Mouse (Mus musculus): ENCODE measurements around the gene Fbxl20. TPM values are rescaled to one million over a fixed set of nuclear protein-coding genes. Genes with fewer than 3 reads are reported as not detected.

Fbxl20 gene
- polyA plus RNA-seq, 1 experiment from 2014 or later = 17.3 TPM

DNA sequence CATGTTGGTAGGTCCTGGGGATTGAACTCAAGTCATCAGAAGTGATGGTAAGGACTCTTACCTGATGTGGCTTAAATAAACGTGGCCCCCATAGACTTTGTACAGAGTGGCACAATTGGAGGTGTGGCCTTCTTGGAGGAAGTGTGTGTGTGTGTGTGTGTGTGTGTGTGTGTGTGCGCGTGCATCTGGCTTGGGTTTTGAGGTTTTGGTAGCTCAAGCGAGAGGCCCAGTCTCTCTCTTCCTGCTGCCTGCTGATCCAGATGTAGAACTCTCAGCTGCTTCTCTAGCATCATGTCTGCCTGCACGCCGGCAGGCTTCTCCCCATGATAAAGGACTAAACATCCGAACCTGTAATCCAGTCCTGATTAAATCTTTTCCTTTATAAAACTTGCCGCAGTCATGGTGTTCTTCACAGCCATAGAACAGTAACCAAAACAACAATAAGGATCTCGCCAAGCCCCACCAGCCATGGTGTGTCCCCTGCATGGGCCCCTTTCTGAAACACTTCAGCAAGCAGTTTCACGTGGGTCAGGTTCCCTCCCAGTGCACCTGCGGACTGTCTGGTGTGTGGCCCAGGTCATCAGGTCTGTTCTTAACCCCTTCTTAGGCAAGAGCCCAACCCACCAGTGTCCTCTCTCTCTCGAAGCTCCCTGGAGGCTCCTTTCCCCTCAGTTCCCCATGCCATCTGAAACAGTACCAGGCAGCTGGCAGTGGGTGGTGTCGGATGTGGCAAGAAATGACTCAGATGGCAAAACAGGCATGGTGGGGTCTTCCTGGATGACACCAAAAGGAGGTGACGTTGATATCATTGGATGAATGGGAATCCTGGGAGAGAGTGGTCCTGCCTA, 100.3 kb downstream of the Fbxl20 start:
- TF ChIP-seq CTCF (IDR thresholded peaks at IDR 0.05; ENCODE audit: low read depth) = no peak
- DNase-seq (no peak), ATAC-seq (ENCODE audit: insufficient read depth) (no peak)
- Histone ChIP-seq H3K4me1 (ENCODE audit: insufficient read depth) (no peaks in the 10 kb centered on the region), H3K36me3 (ENCODE audit: insufficient read depth) (no peaks in the 10 kb centered on the region), H3K27me3 (ENCODE audit: insufficient read depth, low read length) (peaks cover 47% of the 10 kb centered on the region), H3K9ac (no peak overlapping the region), H3K4me2 (no peak overlapping the region), H3K4me3 (ENCODE audit: low read depth, low read length) (no peak overlapping the region), H3K9me3 (ENCODE audit: low read depth, low read length) (no peaks in the 10 kb centered on the region), H3K27ac (ENCODE audit: low read depth) (no peak overlapping the region)
- 59% methylated on average over 14 of the region's 14 CpGs for WGBS

DNA sequence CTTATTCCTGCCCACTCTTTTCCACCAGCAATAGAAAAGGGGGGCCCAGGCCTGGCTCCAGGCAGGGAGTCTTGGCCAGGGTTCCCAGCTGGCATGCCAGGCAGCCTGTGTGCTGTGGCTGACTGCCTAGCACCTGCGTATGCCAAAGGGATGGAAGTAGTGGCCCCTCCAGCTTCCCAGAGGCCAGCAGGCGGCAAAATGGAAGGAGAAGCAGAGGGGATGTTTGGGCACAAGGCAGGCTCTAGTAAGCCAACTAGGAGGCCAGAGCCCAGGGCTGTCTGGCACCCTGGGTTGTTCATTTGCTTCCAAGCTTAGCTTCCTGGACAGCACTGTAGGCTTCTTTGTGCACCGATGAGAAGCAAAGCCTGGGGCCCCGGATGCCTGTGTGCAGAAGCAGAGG, 102.5 kb downstream of the Fbxl20 start:
- WGBS = 69% methylated on average over 4 of the region's 4 CpGs
- H3K4me2 ChIP-seq = no peak overlapping the region
- no peak overlapping the region for H3K4me3 ChIP-seq (ENCODE audit: low read depth, low read length)
- ATAC-seq (ENCODE audit: insufficient read depth) = no peak
- H3K36me3 ChIP-seq (ENCODE audit: insufficient read depth) = no peaks in the 10 kb centered on the region
- DNase-seq = no peak
- TF ChIP-seq CTCF (IDR thresholded peaks at IDR 0.05; ENCODE audit: low read depth) = no peak
- H3K27ac ChIP-seq (ENCODE audit: low read depth) = no peak overlapping the region
- H3K4me1 ChIP-seq (ENCODE audit: insufficient read depth) = no peaks in the 10 kb centered on the region
- no peak overlapping the region for H3K9ac ChIP-seq
- peaks cover 30% of the 10 kb centered on the region for H3K27me3 ChIP-seq (ENCODE audit: insufficient read depth, low read length)
- H3K9me3 ChIP-seq (ENCODE audit: low read depth, low read length) = no peaks in the 10 kb centered on the region

DNA sequence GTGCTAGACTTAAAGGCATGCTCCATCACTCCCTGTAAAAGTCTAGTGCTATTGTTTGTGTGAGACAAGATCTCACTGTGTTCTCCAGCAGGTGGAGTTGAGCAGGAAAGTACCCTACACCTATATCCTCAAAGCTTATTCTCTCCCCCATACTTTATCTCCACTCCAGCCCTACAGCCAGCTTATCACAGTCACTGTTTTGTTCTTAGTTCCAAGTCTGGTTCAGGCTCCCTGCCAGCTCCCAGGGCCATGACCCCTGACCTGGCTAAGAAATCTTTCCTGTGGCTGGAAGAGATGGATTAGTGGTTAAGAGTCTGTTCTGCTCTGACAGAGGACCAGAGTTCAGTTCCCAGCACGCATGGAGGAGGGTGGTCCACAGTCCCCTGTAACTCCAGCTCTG, 103.7 kb downstream of the Fbxl20 start:
- Histone ChIP-seq H3K27ac (ENCODE audit: low read depth) (no peak overlapping the region), H3K4me2 (no peak overlapping the region), H3K4me1 (ENCODE audit: insufficient read depth) (no peaks in the 10 kb centered on the region), H3K9me3 (ENCODE audit: low read depth, low read length) (no peaks in the 10 kb centered on the region), H3K36me3 (ENCODE audit: insufficient read depth) (no peaks in the 10 kb centered on the region), H3K9ac (no peak overlapping the region), H3K4me3 (ENCODE audit: low read depth, low read length) (no peak overlapping the region), H3K27me3 (ENCODE audit: insufficient read depth, low read length) (peaks cover 17% of the 10 kb centered on the region)
- TF ChIP-seq CTCF (IDR thresholded peaks at IDR 0.05; ENCODE audit: low read depth) = no peak
- ATAC-seq (ENCODE audit: insufficient read depth) (no peak), DNase-seq (no peak)
- WGBS = 54% methylated on average over 1 of the region's 1 CpGs

DNA sequence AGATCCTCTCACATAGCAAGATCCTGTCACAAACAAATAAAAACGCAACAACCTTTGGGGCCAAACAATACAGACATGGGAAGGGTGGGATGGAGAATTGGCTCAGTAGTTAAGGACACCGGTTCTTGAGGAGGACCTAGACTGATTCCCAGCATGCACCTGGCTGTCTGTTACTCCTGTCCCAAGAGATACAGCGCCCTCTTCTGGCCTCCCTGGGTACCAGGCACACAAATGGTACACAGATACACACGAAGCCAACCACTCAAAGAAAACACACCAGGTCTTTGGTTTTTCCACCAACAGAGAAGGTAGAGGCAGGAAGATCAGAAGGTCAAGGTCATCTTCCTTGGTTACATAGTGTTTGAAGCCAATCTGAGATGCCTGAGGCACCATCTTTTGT, 104.6 kb downstream of the Fbxl20 start:
- no peak for ATAC-seq (ENCODE audit: insufficient read depth)
- Histone ChIP-seq H3K27ac (ENCODE audit: low read depth) (no peak overlapping the region), H3K9ac (no peak overlapping the region), H3K4me3 (ENCODE audit: low read depth, low read length) (no peak overlapping the region), H3K4me2 (no peak overlapping the region), H3K27me3 (ENCODE audit: insufficient read depth, low read length) (peaks cover 8% of the 10 kb centered on the region; the same call in 1 of the 2 replicates), H3K36me3 (ENCODE audit: insufficient read depth) (no peaks in the 10 kb centered on the region), H3K4me1 (ENCODE audit: insufficient read depth) (no peaks in the 10 kb centered on the region), H3K9me3 (ENCODE audit: low read depth, low read length) (no peaks in the 10 kb centered on the region)
- no peak for TF ChIP-seq CTCF (IDR thresholded peaks at IDR 0.05; ENCODE audit: low read depth)
- no peak for DNase-seq
- 62% methylated on average over 4 of the region's 4 CpGs for WGBS

DNA sequence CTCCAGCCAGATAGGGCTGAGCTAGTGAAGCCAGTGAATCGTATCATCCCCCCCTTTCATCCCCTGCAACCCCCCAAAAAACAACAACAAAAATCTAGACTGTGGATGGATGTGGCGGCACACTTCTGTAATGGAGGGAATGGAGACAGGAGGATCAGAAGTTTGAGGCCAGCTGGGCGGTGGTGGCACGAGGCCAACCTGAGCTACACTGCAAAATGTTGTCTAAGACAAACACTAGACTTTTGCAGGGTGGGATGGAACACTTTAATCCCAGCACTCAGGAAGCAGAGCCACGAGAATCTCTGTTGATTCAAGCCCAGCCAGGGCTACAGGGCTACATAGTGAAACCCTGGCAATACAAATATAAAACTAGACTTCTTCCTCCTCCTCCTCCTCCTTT, 106.1 kb downstream of the Fbxl20 start:
- Histone ChIP-seq H3K4me3 (ENCODE audit: low read depth, low read length) (no peak overlapping the region), H3K27ac (ENCODE audit: low read depth) (no peak overlapping the region), H3K9me3 (ENCODE audit: low read depth, low read length) (no peaks in the 10 kb centered on the region), H3K4me1 (ENCODE audit: insufficient read depth) (no peaks in the 10 kb centered on the region), H3K27me3 (ENCODE audit: insufficient read depth, low read length) (no peaks in the 10 kb centered on the region), H3K9ac (no peak overlapping the region), H3K4me2 (peak overlapping the region; percentile 20; the same call in 1 of the 2 replicates), H3K36me3 (ENCODE audit: insufficient read depth) (no peaks in the 10 kb centered on the region)
- no peak for TF ChIP-seq CTCF (IDR thresholded peaks at IDR 0.05; ENCODE audit: low read depth)
- no peak for ATAC-seq (ENCODE audit: insufficient read depth)
- peak; percentile 58 for DNase-seq
- 35% methylated on average over 5 of the region's 5 CpGs for WGBS

- Histone ChIP-seq H3K4me1 (ENCODE audit: insufficient read depth) (no peaks in the 10 kb centered on the region), H3K4me2 (no peak overlapping the region), H3K27ac (ENCODE audit: low read depth) (no peak overlapping the region), H3K9ac (no peak overlapping the region), H3K9me3 (ENCODE audit: low read depth, low read length) (no peaks in the 10 kb centered on the region), H3K36me3 (ENCODE audit: insufficient read depth) (no peaks in the 10 kb centered on the region), H3K4me3 (ENCODE audit: low read depth, low read length) (no peak overlapping the region), H3K27me3 (ENCODE audit: insufficient read depth, low read length) (no peaks in the 10 kb centered on the region)
- no peak for DNase-seq
- no peak for ATAC-seq (ENCODE audit: insufficient read depth)
- WGBS = 66% methylated on average over 6 of the region's 6 CpGs
- TF ChIP-seq CTCF (IDR thresholded peaks at IDR 0.05; ENCODE audit: low read depth) = no peak
Measured at GRCm38 (mm10) chr11:98042741-98043140, 107.5 kb downstream of the Fbxl20 start.

- Histone ChIP-seq H3K4me2 (no peak overlapping the region), H3K27me3 (ENCODE audit: insufficient read depth, low read length) (peaks cover 9% of the 10 kb centered on the region; the same call in 1 of the 2 replicates), H3K9ac (no peak overlapping the region), H3K9me3 (ENCODE audit: low read depth, low read length) (no peaks in the 10 kb centered on the region), H3K36me3 (ENCODE audit: insufficient read depth) (no peaks in the 10 kb centered on the region), H3K27ac (ENCODE audit: low read depth) (no peak overlapping the region), H3K4me3 (ENCODE audit: low read depth, low read length) (no peak overlapping the region), H3K4me1 (ENCODE audit: insufficient read depth) (0 out of 2 replicates have a peak, but pooled peaks cover under 1% of the 10 kb centered on the region)
- 57% methylated on average over 8 of the region's 8 CpGs for WGBS
- TF ChIP-seq CTCF (IDR thresholded peaks at IDR 0.05; ENCODE audit: low read depth) = no peak
- DNase-seq (no peak), ATAC-seq (ENCODE audit: insufficient read depth) (no peak)
Measured at GRCm38 (mm10) chr11:98040975-98041374, 109.2 kb downstream of the Fbxl20 start.
